Mouse (Mus musculus): Measurements from ENCODE around the gene Pced1b.

Pced1b gene

GRCm38 (mm10) chr15:97404483-97404882 is 157.6 kb downstream of the Pced1b start:
- DNase-seq (ENCODE audit: low spot score), result no peak

- DNase-seq (ENCODE audit: low spot score), result peak; percentile 42
These were observed 158.1 kb downstream of the Pced1b start for GRCm38 (mm10) chr15:97404998-97405397.

- no peak for DNase-seq (ENCODE audit: low spot score)
These were observed 159.2 kb downstream of the Pced1b start for GRCm38 (mm10) chr15:97406105-97406504.

- no peak for DNase-seq (ENCODE audit: low spot score)
These were observed 160.9 kb downstream of the Pced1b start for GRCm38 (mm10) chr15:97407496-97408454.

GRCm38 (mm10) chr15:97411136-97411535 is 164.2 kb downstream of the Pced1b start:
- no peak for DNase-seq (ENCODE audit: low spot score)

- no peak for DNase-seq (ENCODE audit: low spot score)
These were observed 164.8 kb downstream of the Pced1b start for GRCm38 (mm10) chr15:97411671-97412070.

GRCm38 (mm10) chr15:97412308-97412707 is 165.4 kb downstream of the Pced1b start:
- no peak for DNase-seq (ENCODE audit: low spot score)

- no peak for DNase-seq (ENCODE audit: low spot score)
These were observed 166.0 kb downstream of the Pced1b start for GRCm38 (mm10) chr15:97412861-97413260.

GRCm38 (mm10) chr15:97414718-97415413 is 168.0 kb downstream of the Pced1b start:
- DNase-seq (ENCODE audit: low spot score), result no peak

- no peak for DNase-seq (ENCODE audit: low spot score)
These were observed 168.6 kb downstream of the Pced1b start for GRCm38 (mm10) chr15:97415426-97415946.

- DNase-seq (ENCODE audit: low spot score), result no peak
These were observed 173.4 kb downstream of the Pced1b start for GRCm38 (mm10) chr15:97420292-97420691.

GRCm38 (mm10) chr15:97421533-97421932 is 174.6 kb downstream of the Pced1b start:
- DNase-seq (ENCODE audit: low spot score), result no peak

- DNase-seq (ENCODE audit: low spot score), result no peak
These were observed 175.5 kb downstream of the Pced1b start for GRCm38 (mm10) chr15:97422212-97422944.

- no peak for DNase-seq (ENCODE audit: low spot score)
These were observed 177.5 kb downstream of the Pced1b start for GRCm38 (mm10) chr15:97424375-97424774.

GRCm38 (mm10) chr15:97424961-97425360 is 178.1 kb downstream of the Pced1b start:
- no peak for DNase-seq (ENCODE audit: low spot score)

- no peak for DNase-seq (ENCODE audit: low spot score)
These were observed 182.4 kb downstream of the Pced1b start for GRCm38 (mm10) chr15:97429201-97429900.

GRCm38 (mm10) chr15:97431533-97431932 is 184.6 kb downstream of the Pced1b start:
- no peak for DNase-seq (ENCODE audit: low spot score)

- no peak for DNase-seq (ENCODE audit: low spot score)
These were observed 185.3 kb downstream of the Pced1b start for GRCm38 (mm10) chr15:97432221-97432620.

All from c-Kit-positive CD71-positive TER-119-positive erythroid progenitor cells, embryonic 14.5 days (primary cell).